Mouse (Mus musculus) megakaryocyte, embryonic 14.5 days (primary cell): ENCODE data around the gene Etfa. TPM values are rescaled to one million over a fixed set of nuclear protein-coding genes. Genes with fewer than 3 reads are reported as not detected.
A peak's percentile ranks its signal among the peaks of the same experiment; 100 is the strongest.

Experiments used
- H3K27me3 ChIP-seq: replicated peaks from 2 replicates; pipeline ENCODE3; 2012; ENCODE audit warnings: inconsistent platforms
- H3K36me3 ChIP-seq: replicated peaks from 2 replicates; pipeline ENCODE3; 2012; ENCODE audit warnings: low read length, inconsistent platforms, mixed read lengths
- H3K4me1 ChIP-seq: 2 replicates; pipeline ENCODE4 v1.6.1; 2012; ENCODE audit warnings: inconsistent platforms
- H3K4me3 ChIP-seq: replicated peaks from 2 replicates; pipeline ENCODE3; 2012; ENCODE audit warnings: moderate library complexity, mild to moderate bottlenecking, inconsistent platforms
- H3K9me3 ChIP-seq: 2 replicates; pipeline ENCODE4 v1.6.1; 2012; ENCODE audit warnings: inconsistent platforms
- FLI1 ChIP-seq: IDR thresholded peaks from 2 replicates; pipeline ENCODE4 v1.6.1; 2012; ENCODE audit warnings: low read length, inconsistent platforms, mixed read lengths
- GATA1 ChIP-seq: IDR thresholded peaks from 3 replicates; pipeline ENCODE4 v1.6.1; 2012; ENCODE audit warnings: mixed read lengths, low read length, inconsistent platforms, borderline replicate concordance
- polyA plus RNA-seq: library from polyadenylated mRNA; stranded (reverse); fragments of >175 nt; gene quantifications from 2 replicates; pipeline ENCODE4 v1.2.3, GENCODE M21; 2012; ENCODE audit warnings: low replicate concordance; ENCODE audit not compliant: insufficient read depth

Gene Etfa
- polyA plus RNA-seq, 1 experiment = 30.7 TPM

GRCm38 (mm10) chr9:55525716-55526115 is 13.7 kb upstream of the Etfa start:
- Histone ChIP-seq H3K9me3 (peaks cover 9% of the 10 kb centered on the region), H3K27me3 (peaks cover 23% of the 10 kb centered on the region), H3K4me3 (no peak overlapping the region), H3K4me1 (no peaks in the 10 kb centered on the region), H3K36me3 (no peaks in the 10 kb centered on the region)
- no peak for TF ChIP-seq FLI1
- no peak for TF ChIP-seq GATA1

GRCm38 (mm10) chr9:55511521-55511993 is 486 bp downstream of the Etfa start:
- no peak for TF ChIP-seq GATA1
- no peak for TF ChIP-seq FLI1
- Histone ChIP-seq H3K9me3 (peaks cover 8% of the 10 kb centered on the region; the same call in 1 of the 2 replicates), H3K27me3 (peaks cover 13% of the 10 kb centered on the region), H3K4me3 (peak overlapping the region; percentile 100), H3K36me3 (peaks cover 6% of the 10 kb centered on the region), H3K4me1 (peaks cover 28% of the 10 kb centered on the region)

DNA sequence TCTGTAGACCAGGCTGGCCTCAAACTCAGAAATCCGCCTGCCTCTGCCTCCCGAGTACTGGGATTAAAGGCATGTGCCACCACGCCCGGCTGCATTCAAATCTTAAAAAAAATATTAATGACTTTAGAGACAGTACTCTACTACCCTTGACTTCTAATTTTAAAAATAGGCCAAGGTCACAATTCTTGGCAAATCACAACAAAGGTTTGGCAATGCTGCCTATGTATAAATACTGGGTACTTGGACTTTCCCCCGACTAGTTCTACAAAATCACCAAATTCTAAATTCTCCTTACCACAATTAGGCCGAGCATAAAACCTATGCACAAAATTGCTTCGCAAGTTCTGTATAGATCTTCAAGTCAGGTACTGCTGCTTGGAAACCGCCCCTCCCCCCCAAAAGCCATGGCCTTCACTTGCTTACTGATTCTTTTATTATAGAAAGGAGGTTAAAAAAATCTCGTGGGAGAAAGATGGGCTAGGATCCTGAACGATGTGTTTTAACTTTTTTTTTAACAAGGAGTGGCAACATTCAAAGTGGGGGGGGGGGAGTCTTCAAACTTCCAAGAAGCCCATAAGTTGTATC is 1.3 kb downstream of the Etfa start:
- H3K36me3 ChIP-seq = peaks cover 6% of the 10 kb centered on the region
- H3K27me3 ChIP-seq = peaks cover 12% of the 10 kb centered on the region
- H3K4me3 ChIP-seq = peak overlapping the region; percentile 100
- TF ChIP-seq FLI1 (no peak), GATA1 (no peak)
- peaks cover 31% of the 10 kb centered on the region for H3K4me1 ChIP-seq
- H3K9me3 ChIP-seq = peaks cover 8% of the 10 kb centered on the region; the same call in 1 of the 2 replicates

GRCm38 (mm10) chr9:55509731-55510130 is 2.3 kb downstream of the Etfa start:
- TF ChIP-seq FLI1 = no peak
- TF ChIP-seq GATA1 = no peak
- Histone ChIP-seq H3K36me3 (peaks cover 9% of the 10 kb centered on the region), H3K9me3 (peaks cover 8% of the 10 kb centered on the region; the same call in 1 of the 2 replicates), H3K4me3 (no peak overlapping the region), H3K27me3 (peaks cover 8% of the 10 kb centered on the region), H3K4me1 (peaks cover 41% of the 10 kb centered on the region)

- Histone ChIP-seq H3K9me3 (peaks cover 1% of the 10 kb centered on the region; the same call in 1 of the 2 replicates), H3K4me3 (no peak overlapping the region), H3K4me1 (peaks cover 44% of the 10 kb centered on the region), H3K27me3 (peaks cover 3% of the 10 kb centered on the region), H3K36me3 (peaks cover 14% of the 10 kb centered on the region)
- TF ChIP-seq FLI1 (no peak), GATA1 (no peak)
Observed at GRCm38 (mm10) chr9:55508701-55509100, 3.3 kb downstream of the Etfa start.

GRCm38 (mm10) chr9:55507922-55508321 is 4.1 kb downstream of the Etfa start:
- Histone ChIP-seq H3K36me3 (peaks cover 14% of the 10 kb centered on the region), H3K27me3 (no peaks in the 10 kb centered on the region), H3K4me1 (peaks cover 44% of the 10 kb centered on the region), H3K4me3 (no peak overlapping the region), H3K9me3 (no peaks in the 10 kb centered on the region)
- TF ChIP-seq FLI1 (no peak), GATA1 (no peak)

- Histone ChIP-seq H3K4me3 (no peak overlapping the region), H3K27me3 (no peaks in the 10 kb centered on the region), H3K36me3 (peaks cover 77% of the 10 kb centered on the region), H3K9me3 (no peaks in the 10 kb centered on the region), H3K4me1 (peaks cover 13% of the 10 kb centered on the region; the same call in 1 of the 2 replicates)
- no peak for TF ChIP-seq GATA1
- no peak for TF ChIP-seq FLI1
Observed at GRCm38 (mm10) chr9:55482116-55482515, 29.9 kb downstream of the Etfa start.

- TF ChIP-seq GATA1 (no peak), FLI1 (no peak)
- Histone ChIP-seq H3K4me1 (peaks cover 28% of the 10 kb centered on the region), H3K9me3 (no peaks in the 10 kb centered on the region), H3K36me3 (peaks cover 58% of the 10 kb centered on the region), H3K27me3 (no peaks in the 10 kb centered on the region), H3K4me3 (no peak overlapping the region)
Observed at GRCm38 (mm10) chr9:55478699-55479098, 33.3 kb downstream of the Etfa start.

DNA sequence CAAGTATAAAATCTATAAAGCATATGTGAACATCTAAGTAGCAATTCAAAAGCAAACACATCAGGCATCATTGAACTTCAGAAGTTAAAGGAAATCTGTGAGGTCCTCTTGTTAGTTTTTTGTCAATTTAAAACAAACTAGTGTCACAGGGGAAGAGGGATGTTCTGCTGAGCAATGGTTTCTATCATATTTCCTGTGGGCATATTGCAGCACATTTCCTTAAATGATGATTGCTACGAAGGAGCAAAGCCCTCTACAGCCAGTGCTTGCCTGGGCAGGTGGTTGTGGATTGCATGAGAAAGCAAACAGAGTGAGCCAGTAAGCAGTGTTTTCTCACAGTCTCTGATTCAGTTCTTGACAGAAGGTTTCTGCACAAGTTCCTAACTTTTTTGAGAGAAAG is 36.0 kb downstream of the Etfa start:
- H3K27me3 ChIP-seq = no peaks in the 10 kb centered on the region
- H3K9me3 ChIP-seq = no peaks in the 10 kb centered on the region
- peaks cover 34% of the 10 kb centered on the region for H3K36me3 ChIP-seq
- TF ChIP-seq FLI1 = no peak
- no peak for TF ChIP-seq GATA1
- H3K4me3 ChIP-seq = peak overlapping the region; percentile 59
- peaks cover 28% of the 10 kb centered on the region for H3K4me1 ChIP-seq

DNA sequence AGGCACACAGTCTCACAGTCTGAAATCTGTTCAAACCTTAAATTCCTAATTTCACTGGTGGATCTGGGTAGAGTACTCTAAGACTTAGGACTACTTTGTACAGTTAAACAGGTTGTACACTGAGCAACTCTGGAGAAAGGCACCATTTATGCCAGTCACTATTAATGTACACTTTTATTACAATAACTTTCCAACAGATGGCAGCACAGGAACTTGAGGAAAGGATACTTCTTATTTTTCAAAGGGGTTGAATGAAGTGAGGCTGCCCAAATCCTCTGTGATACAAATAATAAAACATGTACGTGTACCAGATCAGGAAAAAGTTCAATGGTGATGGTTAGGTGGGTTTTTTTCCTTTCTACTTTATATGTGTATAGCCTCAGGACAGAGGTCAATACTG is 43.6 kb downstream of the Etfa start:
- TF ChIP-seq GATA1 (no peak), FLI1 (no peak)
- Histone ChIP-seq H3K9me3 (no peaks in the 10 kb centered on the region), H3K4me1 (no peaks in the 10 kb centered on the region), H3K4me3 (no peak overlapping the region), H3K36me3 (peaks cover 40% of the 10 kb centered on the region), H3K27me3 (no peaks in the 10 kb centered on the region)

DNA sequence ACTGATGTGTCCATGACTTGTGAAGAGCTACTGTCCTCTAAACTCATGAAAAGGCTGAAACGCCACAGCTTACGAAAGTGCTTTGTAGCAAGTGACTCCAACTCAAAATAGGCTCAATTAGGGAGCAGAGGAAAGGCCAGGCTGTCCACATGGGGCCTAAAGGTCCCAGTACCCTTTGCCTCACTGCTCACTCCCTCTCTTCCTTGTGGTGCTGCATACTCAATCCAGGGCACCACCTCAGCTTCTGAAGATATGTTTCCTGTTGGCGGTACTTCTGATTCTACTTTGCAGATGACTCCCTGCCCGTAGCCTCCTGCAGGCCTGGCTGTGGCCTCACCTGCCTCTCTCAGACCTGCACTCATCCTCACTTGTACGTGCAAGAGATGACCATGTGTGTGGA is 58.7 kb downstream of the Etfa start:
- peaks cover 4% of the 10 kb centered on the region for H3K27me3 ChIP-seq
- H3K4me1 ChIP-seq = no peaks in the 10 kb centered on the region
- H3K4me3 ChIP-seq = no peak overlapping the region
- no peaks in the 10 kb centered on the region for H3K9me3 ChIP-seq
- H3K36me3 ChIP-seq = peaks cover 40% of the 10 kb centered on the region
- no peak for TF ChIP-seq FLI1
- no peak for TF ChIP-seq GATA1
